Mouse (Mus musculus): ENCODE data around the gene Hist1h4d. TPM values are rescaled to one million over a fixed set of nuclear protein-coding genes. Genes with fewer than 3 reads are reported as not detected.

The Hist1h4d gene
- polyA plus RNA-seq, 2 experiments = 9.4 to 95.5 TPM

- 28% methylated on average over 7 of the region's 7 CpGs for WGBS
- no peaks in the 10 kb centered on the region for H3K27me3 ChIP-seq (ENCODE audit: control insufficient read depth, insufficient read depth, low read length)
- DNase-seq (ENCODE audit: low spot score) = peak; percentile 28
- TF ChIP-seq POLR2A (IDR thresholded peaks at IDR 0.05; ENCODE audit: borderline replicate concordance, extremely low read depth, insufficient read depth, insufficient read length) = no peak
- H3K4me2 ChIP-seq (replicated peaks; ENCODE audit: low read depth, low read length, severe bottlenecking) = peak overlapping the region; percentile 88
- peak overlapping the region; percentile 82 for H3K9ac ChIP-seq (ENCODE audit: low read depth, low read length, severe bottlenecking)
- no peaks in the 10 kb centered on the region for H3K9me3 ChIP-seq (ENCODE audit: control insufficient read depth, low read length)
- peak overlapping the region; percentile 61 for H3K4me3 ChIP-seq (replicated peaks; ENCODE audit: low read length)
- no peaks in the 10 kb centered on the region for H3K4me1 ChIP-seq (ENCODE audit: control insufficient read depth, insufficient read depth, low read length)
- ATAC-seq (ENCODE audit: low FRiP score, low read depth) = no peak
- H3K36me3 ChIP-seq (ENCODE audit: control insufficient read depth, insufficient read depth, low read length) = no peaks in the 10 kb centered on the region
- H3K27ac ChIP-seq (replicated peaks; ENCODE audit: low read depth, low read length) = peak overlapping the region; percentile 97
These were observed 41.6 kb downstream of the Hist1h4d start for GRCm38 (mm10) chr13:23622861-23623450.

- H3K4me1 ChIP-seq (ENCODE audit: control insufficient read depth, insufficient read depth, low read length) = no peaks in the 10 kb centered on the region
- DNase-seq (ENCODE audit: low spot score) (no peak), ATAC-seq (ENCODE audit: low FRiP score, low read depth) (no peak)
- no peaks in the 10 kb centered on the region for H3K27me3 ChIP-seq (ENCODE audit: control insufficient read depth, insufficient read depth, low read length)
- H3K9ac ChIP-seq (ENCODE audit: low read depth, low read length, severe bottlenecking) = no peak overlapping the region
- H3K27ac ChIP-seq (replicated peaks; ENCODE audit: low read depth, low read length) = no peak overlapping the region
- 41% methylated on average over 1 of the region's 1 CpGs for WGBS
- no peaks in the 10 kb centered on the region for H3K36me3 ChIP-seq (ENCODE audit: control insufficient read depth, insufficient read depth, low read length)
- H3K9me3 ChIP-seq (ENCODE audit: control insufficient read depth, low read length) = no peaks in the 10 kb centered on the region
- no peak overlapping the region for H3K4me2 ChIP-seq (replicated peaks; ENCODE audit: low read depth, low read length, severe bottlenecking)
- no peak for TF ChIP-seq POLR2A (IDR thresholded peaks at IDR 0.05; ENCODE audit: borderline replicate concordance, extremely low read depth, insufficient read depth, insufficient read length)
- H3K4me3 ChIP-seq (replicated peaks; ENCODE audit: low read length) = no peak overlapping the region
These were observed 49.3 kb downstream of the Hist1h4d start for GRCm38 (mm10) chr13:23630653-23631052.

Small RNAs within 50 kb of the gene (microRNA-seq; reads per million reads assigned to microRNA genes)
- gene Gm44297 (not detected), gene Gm44359 (not detected), gene Gm44394 (not detected)

Other genes starting within 250 kb of the Hist1h4d start
Only the 30 nearest of the 35 such genes appear.
- 6.9 and 9.9 TPM in 2 replicates for gene Abt1, start 157.7 kb upstream of the Hist1h4d start, polyA plus RNA-seq (2012; rRNA removed)
- gene Abt1, start 157.7 kb upstream of the Hist1h4d start, polyA plus RNA-seq (2014; fragmentation: Nextera tagmentation; extraction: Ambion mirVana) = 12.0 and 12.2 TPM in 2 replicates
- 0.31 and 0.32 TPM in 2 replicates for gene Btn1a1, start 115.7 kb upstream of the Hist1h4d start, polyA plus RNA-seq (2012; rRNA removed)
- gene Btn1a1, start 115.7 kb upstream of the Hist1h4d start, polyA plus RNA-seq (2014; fragmentation: Nextera tagmentation; extraction: Ambion mirVana) = not detected in 2 replicates
- 0.62 and 0.79 TPM in 2 replicates for gene Btn2a2, start 92.7 kb upstream of the Hist1h4d start, polyA plus RNA-seq (2012; rRNA removed)
- 0.89 and 1.2 TPM in 2 replicates for gene Btn2a2, start 92.7 kb upstream of the Hist1h4d start, polyA plus RNA-seq (2014; fragmentation: Nextera tagmentation; extraction: Ambion mirVana)
- gene Hist1h4h, start 50.5 kb upstream of the Hist1h4d start, polyA plus RNA-seq (2012; rRNA removed) = 18.2 and 19.2 TPM in 2 replicates
- gene Hist1h4h, start 50.5 kb upstream of the Hist1h4d start, polyA plus RNA-seq (2014; fragmentation: Nextera tagmentation; extraction: Ambion mirVana) = 5.5 and 8.1 TPM in 2 replicates
- 557 and 662 TPM in 2 replicates for gene Hist1h2af, start 47.7 kb upstream of the Hist1h4d start, polyA plus RNA-seq (2012; rRNA removed)
- 9.1 and 11.0 TPM in 2 replicates for gene Hist1h2af, start 47.7 kb upstream of the Hist1h4d start, polyA plus RNA-seq (2014; fragmentation: Nextera tagmentation; extraction: Ambion mirVana)
- 32.6 and 62.7 TPM in 2 replicates for gene Hist1h3g, start 46.2 kb upstream of the Hist1h4d start, polyA plus RNA-seq (2012; rRNA removed)
- gene Hist1h3g, start 46.2 kb upstream of the Hist1h4d start, polyA plus RNA-seq (2014; fragmentation: Nextera tagmentation; extraction: Ambion mirVana) = 4.1 and 6.7 TPM in 2 replicates
- gene Hist1h2bh, start 38.2 kb upstream of the Hist1h4d start, polyA plus RNA-seq (2012; rRNA removed) = 5.2 and 6.1 TPM in 2 replicates
- 0.48 and 0.57 TPM in 2 replicates for gene Hist1h2bh, start 38.2 kb upstream of the Hist1h4d start, polyA plus RNA-seq (2014; fragmentation: Nextera tagmentation; extraction: Ambion mirVana)
- 4.1 and 7.4 TPM in 2 replicates for gene Hist1h3f, start 37.5 kb upstream of the Hist1h4d start, polyA plus RNA-seq (2012; rRNA removed)
- gene Hist1h3f, start 37.5 kb upstream of the Hist1h4d start, polyA plus RNA-seq (2014; fragmentation: Nextera tagmentation; extraction: Ambion mirVana) = 0.65 and 1.00 TPM in 2 replicates
- gene Hist1h4f, start 29.9 kb upstream of the Hist1h4d start, polyA plus RNA-seq (2012; rRNA removed) = 13.7 and 21.4 TPM in 2 replicates
- 2.6 and 2.8 TPM in 2 replicates for gene Hist1h4f, start 29.9 kb upstream of the Hist1h4d start, polyA plus RNA-seq (2014; fragmentation: Nextera tagmentation; extraction: Ambion mirVana)
- gene Hist1h1d, start 28.3 kb upstream of the Hist1h4d start, polyA plus RNA-seq (2012; rRNA removed) = 0.50 and 0.62 TPM in 2 replicates
- gene Hist1h1d, start 28.3 kb upstream of the Hist1h4d start, polyA plus RNA-seq (2014; fragmentation: Nextera tagmentation; extraction: Ambion mirVana) = 0.47 and 0.61 TPM in 2 replicates
- 36.1 and 54.1 TPM in 2 replicates for gene Hist1h3e, start 19.2 kb upstream of the Hist1h4d start, polyA plus RNA-seq (2012; rRNA removed)
- gene Hist1h3e, start 19.2 kb upstream of the Hist1h4d start, polyA plus RNA-seq (2014; fragmentation: Nextera tagmentation; extraction: Ambion mirVana) = 6.7 and 7.0 TPM in 2 replicates
- gene Hist1h2ae, start 10.4 kb upstream of the Hist1h4d start, polyA plus RNA-seq (2012; rRNA removed) = 19.8 and 35.0 TPM in 2 replicates
- gene Hist1h2ae, start 10.4 kb upstream of the Hist1h4d start, polyA plus RNA-seq (2014; fragmentation: Nextera tagmentation; extraction: Ambion mirVana) = 103 and 109 TPM in 2 replicates
- 38.9 and 60.8 TPM in 2 replicates for gene Hist1h2bg, start 10.2 kb upstream of the Hist1h4d start, polyA plus RNA-seq (2012; rRNA removed)
- gene Hist1h2bg, start 10.2 kb upstream of the Hist1h4d start, polyA plus RNA-seq (2014; fragmentation: Nextera tagmentation; extraction: Ambion mirVana) = 6.9 and 10.0 TPM in 2 replicates
- 17.8 and 25.9 TPM in 2 replicates for gene Hist1h2bf, start 7.4 kb upstream of the Hist1h4d start, polyA plus RNA-seq (2012; rRNA removed)
- 5.3 and 8.5 TPM in 2 replicates for gene Hist1h2bf, start 7.4 kb upstream of the Hist1h4d start, polyA plus RNA-seq (2014; fragmentation: Nextera tagmentation; extraction: Ambion mirVana)
- gene Hist1h2ad, start 7.2 kb upstream of the Hist1h4d start, polyA plus RNA-seq (2012; rRNA removed) = 6.1 and 13.9 TPM in 2 replicates
- 1.2 and 5.3 TPM in 2 replicates for gene Hist1h2ad, start 7.2 kb upstream of the Hist1h4d start, polyA plus RNA-seq (2014; fragmentation: Nextera tagmentation; extraction: Ambion mirVana)
- 30.0 and 33.8 TPM in 2 replicates for gene Hist1h3d, start 5.8 kb upstream of the Hist1h4d start, polyA plus RNA-seq (2012; rRNA removed)
- 6.8 and 10.4 TPM in 2 replicates for gene Hist1h3d, start 5.8 kb upstream of the Hist1h4d start, polyA plus RNA-seq (2014; fragmentation: Nextera tagmentation; extraction: Ambion mirVana)
- 3.0 and 3.4 TPM in 2 replicates for gene Hist1h2be, start 39.5 kb downstream of the Hist1h4d start, polyA plus RNA-seq (2012; rRNA removed)
- gene Hist1h2be, start 39.5 kb downstream of the Hist1h4d start, polyA plus RNA-seq (2014; fragmentation: Nextera tagmentation; extraction: Ambion mirVana) = 1.2 and 1.5 TPM in 2 replicates
- 7.4 and 7.7 TPM in 2 replicates for gene Hist1h1e, start 41.0 kb downstream of the Hist1h4d start, polyA plus RNA-seq (2012; rRNA removed)
- gene Hist1h1e, start 41.0 kb downstream of the Hist1h4d start, polyA plus RNA-seq (2014; fragmentation: Nextera tagmentation; extraction: Ambion mirVana) = 15.8 and 16.4 TPM in 2 replicates
- 1.6 and 2.7 TPM in 2 replicates for gene Hist1h2ac, start 102.3 kb downstream of the Hist1h4d start, polyA plus RNA-seq (2012; rRNA removed)
- 0.65 and 0.78 TPM in 2 replicates for gene Hist1h2ac, start 102.3 kb downstream of the Hist1h4d start, polyA plus RNA-seq (2014; fragmentation: Nextera tagmentation; extraction: Ambion mirVana)
- 48.2 and 49.5 TPM in 2 replicates for gene Hist1h2bc, start 102.6 kb downstream of the Hist1h4d start, polyA plus RNA-seq (2012; rRNA removed)
- 34.9 and 44.4 TPM in 2 replicates for gene Hist1h2bc, start 102.6 kb downstream of the Hist1h4d start, polyA plus RNA-seq (2014; fragmentation: Nextera tagmentation; extraction: Ambion mirVana)
- gene Hist1h1t, start 114.2 kb downstream of the Hist1h4d start, polyA plus RNA-seq (2012; rRNA removed) = 0.20 and 0.33 TPM in 2 replicates
- gene Hist1h1t, start 114.2 kb downstream of the Hist1h4d start, polyA plus RNA-seq (2014; fragmentation: Nextera tagmentation; extraction: Ambion mirVana) = 0.21 TPM in 1 of 2 replicates, not detected in the other
- gene Hist1h4c, start 116.9 kb downstream of the Hist1h4d start, polyA plus RNA-seq (2012; rRNA removed) = 5.6 and 10.0 TPM in 2 replicates
- gene Hist1h4c, start 116.9 kb downstream of the Hist1h4d start, polyA plus RNA-seq (2014; fragmentation: Nextera tagmentation; extraction: Ambion mirVana) = 8.7 and 10.2 TPM in 2 replicates
- 3.6 and 4.5 TPM in 2 replicates for gene Hfe, start 129.3 kb downstream of the Hist1h4d start, polyA plus RNA-seq (2012; rRNA removed)
- gene Hfe, start 129.3 kb downstream of the Hist1h4d start, polyA plus RNA-seq (2014; fragmentation: Nextera tagmentation; extraction: Ambion mirVana) = 9.3 and 10.5 TPM in 2 replicates
- 23.7 and 28.5 TPM in 2 replicates for gene Hist1h1c, start 157.2 kb downstream of the Hist1h4d start, polyA plus RNA-seq (2012; rRNA removed)
- 24.7 and 27.5 TPM in 2 replicates for gene Hist1h1c, start 157.2 kb downstream of the Hist1h4d start, polyA plus RNA-seq (2014; fragmentation: Nextera tagmentation; extraction: Ambion mirVana)
- 41.4 and 92.0 TPM in 2 replicates for gene Hist1h3c, start 164.0 kb downstream of the Hist1h4d start, polyA plus RNA-seq (2012; rRNA removed)
- gene Hist1h3c, start 164.0 kb downstream of the Hist1h4d start, polyA plus RNA-seq (2014; fragmentation: Nextera tagmentation; extraction: Ambion mirVana) = 8.1 and 12.0 TPM in 2 replicates
- 13.5 and 15.9 TPM in 2 replicates for gene Hist1h2bb, start 165.1 kb downstream of the Hist1h4d start, polyA plus RNA-seq (2012; rRNA removed)
- 1.2 and 1.4 TPM in 2 replicates for gene Hist1h2bb, start 165.1 kb downstream of the Hist1h4d start, polyA plus RNA-seq (2014; fragmentation: Nextera tagmentation; extraction: Ambion mirVana)
- gene Hist1h2ab, start 169.5 kb downstream of the Hist1h4d start, polyA plus RNA-seq (2012; rRNA removed) = 37.1 and 40.4 TPM in 2 replicates
- 39.0 and 40.1 TPM in 2 replicates for gene Hist1h2ab, start 169.5 kb downstream of the Hist1h4d start, polyA plus RNA-seq (2014; fragmentation: Nextera tagmentation; extraction: Ambion mirVana)
- gene Hist1h3b, start 170.7 kb downstream of the Hist1h4d start, polyA plus RNA-seq (2012; rRNA removed) = 52.4 and 65.5 TPM in 2 replicates
- gene Hist1h3b, start 170.7 kb downstream of the Hist1h4d start, polyA plus RNA-seq (2014; fragmentation: Nextera tagmentation; extraction: Ambion mirVana) = 6.5 and 12.4 TPM in 2 replicates
- 20.0 and 26.6 TPM in 2 replicates for gene Hist1h4b, start 175.4 kb downstream of the Hist1h4d start, polyA plus RNA-seq (2012; rRNA removed)
- 4.4 and 6.6 TPM in 2 replicates for gene Hist1h4b, start 175.4 kb downstream of the Hist1h4d start, polyA plus RNA-seq (2014; fragmentation: Nextera tagmentation; extraction: Ambion mirVana)
- 10.1 and 16.1 TPM in 2 replicates for gene Hist1h4a, start 179.6 kb downstream of the Hist1h4d start, polyA plus RNA-seq (2012; rRNA removed)
- gene Hist1h4a, start 179.6 kb downstream of the Hist1h4d start, polyA plus RNA-seq (2014; fragmentation: Nextera tagmentation; extraction: Ambion mirVana) = 0.84 and 0.90 TPM in 2 replicates